Mouse (Mus musculus) ES-E14 (cell line): ENCODE measurements around the gene Ebf4. TPM values are rescaled to one million over a fixed set of nuclear protein-coding genes. Genes with fewer than 3 reads are reported as not detected.

Experiments used
- DNase-seq: peaks from one replicate; pipeline ENCODE4 v3.0.0-alpha.2; 2013; ENCODE audit warnings: low read depth, low spot score
- H3K27ac ChIP-seq: 2 replicates; pipeline ENCODE4 v1.5.1; 2012; ENCODE audit warnings: low read depth, mild to moderate bottlenecking, low read length, moderate library complexity, mixed read lengths; ENCODE audit not compliant: poor library complexity, insufficient read depth, severe bottlenecking
- H3K36me3 ChIP-seq: 2 replicates; pipeline ENCODE4 v1.6.1; 2012; ENCODE audit warnings: mild to moderate bottlenecking, low read length, moderate library complexity, mixed read lengths; ENCODE audit not compliant: control insufficient read depth, poor library complexity, insufficient read depth, severe bottlenecking
- H3K4me1 ChIP-seq, 2 experiments: fragments of 150-350 bp in 1 of 2; sonication (generic) in 1 of 2; 2 replicates each; pipeline ENCODE4 v1.6.1; 2012; ENCODE audit warnings: low read length in 2 of 2, mild to moderate bottlenecking in 1 of 2, mixed read lengths in 1 of 2; ENCODE audit not compliant: control insufficient read depth in 2 of 2, insufficient read depth in 2 of 2, poor library complexity in 1 of 2
- H3K4me3 ChIP-seq, 2 experiments: fragments of 150-350 bp in 1 of 2; sonication (generic) in 1 of 2; 2 replicates each; pipeline ENCODE4 v1.5.1; 2012; ENCODE audit warnings: low read length in 2 of 2, low read depth in 1 of 2, mild to moderate bottlenecking in 1 of 2, mixed read lengths in 1 of 2; ENCODE audit not compliant: insufficient read depth in 1 of 2, poor library complexity in 1 of 2, severe bottlenecking in 1 of 2
- H3K9ac ChIP-seq: 2 replicates; pipeline ENCODE4 v1.6.1; 2012; ENCODE audit warnings: low read depth, mild to moderate bottlenecking, low read length, mixed read lengths; ENCODE audit not compliant: poor library complexity, insufficient read depth, severe bottlenecking
- H3K9me3 ChIP-seq: fragments of 150-350 bp; sonication (generic); 2 replicates; pipeline ENCODE4 v1.6.1; 2012; ENCODE audit warnings: low read depth, mild to moderate bottlenecking, low read length; ENCODE audit not compliant: control insufficient read depth, insufficient read depth
- CHD2 ChIP-seq: IDR thresholded peaks from 2 replicates; pipeline ENCODE4 v1.6.1; 2014; ENCODE audit warnings: mild to moderate bottlenecking, low read depth, low read length, inconsistent platforms
- HCFC1 ChIP-seq: IDR thresholded peaks from 2 replicates; pipeline ENCODE4 v1.6.1; 2012; ENCODE audit warnings: low read length, inconsistent platforms, borderline replicate concordance; ENCODE audit not compliant: insufficient read depth
- MAFK ChIP-seq: IDR thresholded peaks from 2 replicates; pipeline ENCODE4 v1.6.1; 2014; ENCODE audit warnings: mild to moderate bottlenecking, low read depth, low read length, inconsistent platforms; ENCODE audit not compliant: insufficient read depth
- ZC3H11A ChIP-seq: IDR thresholded peaks from 2 replicates; pipeline ENCODE4 v1.6.1; 2012; ENCODE audit warnings: low read depth, mild to moderate bottlenecking, inconsistent platforms, low read length, borderline replicate concordance
- ZNF384 ChIP-seq: IDR thresholded peaks from 2 replicates; pipeline ENCODE4 v1.6.1; 2012; ENCODE audit warnings: low read depth, low read length, inconsistent platforms
- in situ Hi-C, 2 experiments: fragments of 600-800 bp; cut with MboI; formaldehyde crosslinking; loops; one replicate each; pipeline ENCODE4 v1.15.1; 2025; ENCODE audit warnings: low sequenced_read_pairs in 2 of 2, inconsistent platforms in 1 of 2; ENCODE audit not compliant: unreplicated experiment in 2 of 2
- total RNA-seq: library from RNA; depleted of rRNA; stranded (reverse); fragments of 300-350 nt; gene quantifications from 2 replicates; pipeline ENCODE4 v1.2.3, GENCODE M21; 2012

Ebf4 gene
- total RNA-seq, 1 experiment: 0.62 TPM

DNA sequence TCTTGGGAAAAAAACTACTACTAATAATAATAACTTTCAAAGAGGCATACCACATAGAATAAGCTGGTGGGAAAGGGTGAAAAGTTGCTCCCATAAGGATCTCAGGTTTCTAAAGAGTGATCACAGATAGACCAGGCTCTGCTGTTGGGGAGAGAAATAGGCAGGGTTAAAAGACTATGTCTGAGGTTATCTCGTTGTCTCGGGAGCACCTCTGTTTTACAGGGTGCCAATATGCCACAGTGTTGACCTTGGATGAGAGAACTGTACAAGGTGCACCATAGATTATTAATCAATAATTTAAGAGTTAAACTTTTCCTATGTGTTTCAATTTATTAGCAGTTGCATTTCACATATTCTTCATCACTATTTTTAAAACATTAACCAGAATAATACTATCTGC, 33.1 kb upstream of the Ebf4 start:
- in situ Hi-C loops: no loop called here

DNA sequence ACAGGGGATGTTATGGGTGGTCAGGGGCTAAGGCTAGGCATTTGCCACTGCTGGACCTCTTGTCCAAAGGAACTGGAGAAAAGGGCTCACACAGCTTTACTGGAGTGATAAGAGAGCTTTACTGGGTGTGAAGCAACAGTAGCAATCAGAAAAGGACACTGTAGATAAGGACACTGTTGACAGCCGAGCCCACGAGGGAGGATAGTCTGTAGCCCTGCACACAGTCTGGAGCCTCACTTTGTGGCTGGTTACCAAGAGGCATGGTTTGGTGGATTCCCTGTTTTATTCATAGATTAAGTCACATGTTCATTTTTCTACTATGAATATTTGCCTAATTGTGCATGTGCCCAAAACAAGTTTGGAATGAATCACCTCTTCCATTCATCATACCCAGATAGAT, 32.6 kb upstream of the Ebf4 start:
- Histone ChIP-seq H3K4me3 (no peak overlapping the region), H3K27ac (no peak overlapping the region), H3K4me1 (no peaks in the 10 kb centered on the region), H3K36me3 (no peaks in the 10 kb centered on the region), H3K9me3 (no peaks in the 10 kb centered on the region), H3K9ac (no peak overlapping the region)
- no peak for DNase-seq
- TF ChIP-seq CHD2 (no peak), HCFC1 (no peak), MAFK (no peak), ZC3H11A (no peak), ZNF384 (no peak)
- in situ Hi-C loops: no loop called here

More for the DNA sequence above, 33.1 kb upstream of the Ebf4 start:
- Histone ChIP-seq H3K4me1 (no peaks in the 10 kb centered on the region), H3K9ac (no peak overlapping the region), H3K36me3 (no peaks in the 10 kb centered on the region), H3K9me3 (no peaks in the 10 kb centered on the region), H3K4me3 (no peak overlapping the region), H3K27ac (no peak overlapping the region)
- DNase-seq: no peak
- TF ChIP-seq HCFC1 (no peak), CHD2 (no peak), ZC3H11A (no peak), MAFK (no peak), ZNF384 (no peak)

DNA sequence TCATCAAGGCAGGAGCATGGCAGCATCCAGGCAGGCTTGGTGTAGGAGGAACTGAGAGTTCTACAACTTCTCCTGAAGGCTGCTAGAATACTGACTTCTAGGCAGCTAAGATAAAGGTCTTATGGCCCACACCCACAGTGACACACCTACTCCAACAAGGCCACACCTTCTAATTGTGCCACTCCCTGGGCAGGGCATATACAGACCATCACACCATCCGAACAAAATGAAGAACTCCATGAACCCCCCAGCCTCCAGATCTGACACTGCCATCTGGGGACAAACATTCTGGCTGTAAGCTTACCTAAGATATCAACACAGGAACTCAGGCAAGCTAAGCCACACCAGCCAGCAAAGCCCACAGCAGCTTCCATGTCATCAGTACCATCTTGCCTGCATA, 29.4 kb upstream of the Ebf4 start:
- Histone ChIP-seq H3K4me3 (no peak overlapping the region), H3K4me1 (no peaks in the 10 kb centered on the region), H3K9ac (no peak overlapping the region), H3K27ac (no peak overlapping the region), H3K36me3 (no peaks in the 10 kb centered on the region), H3K9me3 (no peaks in the 10 kb centered on the region)
- in situ Hi-C loops: no loop called here
- TF ChIP-seq HCFC1 (no peak), ZC3H11A (no peak), CHD2 (no peak), MAFK (no peak), ZNF384 (no peak)
- DNase-seq: no peak

DNA sequence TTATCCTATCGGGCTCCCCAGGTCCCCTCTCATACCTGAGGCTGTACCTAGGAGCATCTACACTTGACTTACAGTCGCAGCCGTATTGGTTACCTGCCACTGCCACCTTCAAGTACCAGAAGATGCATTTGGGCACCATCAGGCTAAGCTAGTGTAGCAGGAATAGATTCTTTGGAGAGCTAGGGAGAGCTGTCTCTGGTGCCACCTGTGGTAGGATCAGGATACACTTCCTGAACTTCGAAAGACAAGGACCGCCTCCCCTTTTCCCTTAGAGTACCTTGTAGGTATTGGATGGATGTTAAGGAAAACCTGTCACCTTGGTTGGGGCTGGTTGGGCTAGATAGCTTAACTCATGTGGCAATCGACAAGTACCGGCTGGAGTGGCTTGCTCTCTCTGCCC, 26.9 kb upstream of the Ebf4 start:
- H3K4me1 ChIP-seq: no peaks in the 10 kb centered on the region
- no peak overlapping the region for H3K9ac ChIP-seq
- no peak for TF ChIP-seq ZNF384
- in situ Hi-C loops: no loop called here
- DNase-seq: no peak
- no peak overlapping the region for H3K4me3 ChIP-seq
- H3K27ac ChIP-seq: no peak overlapping the region
- no peaks in the 10 kb centered on the region for H3K9me3 ChIP-seq
- H3K36me3 ChIP-seq: no peaks in the 10 kb centered on the region

DNA sequence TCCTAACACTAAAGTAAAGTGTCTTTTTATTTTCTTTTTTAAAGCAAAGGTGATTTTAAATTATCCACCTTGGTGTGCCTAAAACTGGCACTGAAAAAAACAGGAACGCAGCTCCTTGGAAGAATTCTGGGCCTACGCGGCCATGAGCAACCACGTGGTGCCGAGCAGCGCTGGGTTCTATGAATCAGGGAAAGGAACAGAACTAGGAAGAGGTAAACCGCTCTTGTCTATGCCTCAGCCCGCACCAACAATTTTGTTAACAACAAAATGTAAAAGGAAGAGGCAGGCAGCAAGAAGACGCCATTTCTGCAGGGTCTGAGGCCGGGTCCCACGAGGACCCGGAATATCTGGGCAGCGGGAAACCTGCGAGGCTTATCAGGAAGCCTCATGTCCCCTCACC, 21.2 kb upstream of the Ebf4 start:
- Histone ChIP-seq H3K9me3 (no peaks in the 10 kb centered on the region), H3K9ac (peak overlapping the region; percentile 94), H3K4me1 (no peaks in the 10 kb centered on the region), H3K4me3 (peak overlapping the region; percentile 72 to 83), H3K27ac (peak overlapping the region; percentile 86), H3K36me3 (peaks cover 40% of the 10 kb centered on the region)
- no peak for DNase-seq
- TF ChIP-seq ZNF384: no peak
- in situ Hi-C loops: no loop called here
